Mouse (Mus musculus) MEL (cell line): Measurements from ENCODE around the gene Got1.
A peak's percentile ranks its signal among the peaks of the same experiment; 100 is the strongest.

Experiments used
- CHD2 ChIP-seq: IDR thresholded peaks from 2 replicates; pipeline ENCODE4 v1.6.1; 2011; ENCODE audit warnings: low read length, improper control_type of control experiment
- CTCF ChIP-seq, 3 experiments: IDR thresholded peaks in 2 of 3; conservative IDR thresholded peaks in 1 of 3; 2 replicates each; pipeline ENCODE4 v1.5.1; 2011 to 2012; ENCODE audit warnings: low read length in 3 of 3, low read depth in 2 of 3, mild to moderate bottlenecking in 2 of 3, improper control_type of control experiment in 1 of 3, inconsistent platforms in 1 of 3, mixed read lengths in 1 of 3, moderate library complexity in 1 of 3; ENCODE audit not compliant: control insufficient read depth in 1 of 3, insufficient read depth in 1 of 3, poor library complexity in 1 of 3, severe bottlenecking in 1 of 3
- E2F4 ChIP-seq: IDR thresholded peaks from 2 replicates; pipeline ENCODE4 v1.6.1; 2011; ENCODE audit warnings: low read depth, low read length, improper control_type of control experiment, borderline replicate concordance
- EP300 ChIP-seq, 2 experiments: IDR thresholded peaks; 2 replicates each; pipeline ENCODE4 v1.6.1; 2011; ENCODE audit warnings: improper control_type of control experiment in 2 of 2, low read length in 2 of 2, low read depth in 1 of 2, mild to moderate bottlenecking in 1 of 2
- GATA1 ChIP-seq: IDR thresholded peaks from 2 replicates; pipeline ENCODE4 v1.6.1; 2011; ENCODE audit warnings: low read depth, low read length, improper control_type of control experiment
- HCFC1 ChIP-seq: IDR thresholded peaks from 2 replicates; pipeline ENCODE4 v1.6.1; 2012; ENCODE audit warnings: low read depth, mild to moderate bottlenecking, inconsistent platforms, low read length, improper control_type of control experiment, moderate library complexity
- MAX ChIP-seq: IDR thresholded peaks from 2 replicates; pipeline ENCODE4 v1.6.1; 2011; ENCODE audit warnings: low read length, improper control_type of control experiment
- POLR2A ChIP-seq, 2 experiments: IDR thresholded peaks; 2 replicates each; pipeline ENCODE4 v1.6.1; 2011 to 2012; ENCODE audit warnings: low read length in 2 of 2, mild to moderate bottlenecking in 2 of 2, control low read depth in 1 of 2, improper control_type of control experiment in 1 of 2, low read depth in 1 of 2, moderate library complexity in 1 of 2; ENCODE audit not compliant: control insufficient read depth in 1 of 2, insufficient read depth in 1 of 2, poor library complexity in 1 of 2
- TCF12 ChIP-seq: IDR thresholded peaks from 2 replicates; pipeline ENCODE4 v1.6.1; 2014; ENCODE audit warnings: low read depth, mild to moderate bottlenecking, inconsistent platforms, low read length, improper control_type of control experiment, moderate library complexity
- ZC3H11A ChIP-seq: IDR thresholded peaks from 2 replicates; pipeline ENCODE4 v1.6.1; 2012; ENCODE audit warnings: low read depth, mild to moderate bottlenecking, inconsistent platforms, low read length, improper control_type of control experiment

DNA sequence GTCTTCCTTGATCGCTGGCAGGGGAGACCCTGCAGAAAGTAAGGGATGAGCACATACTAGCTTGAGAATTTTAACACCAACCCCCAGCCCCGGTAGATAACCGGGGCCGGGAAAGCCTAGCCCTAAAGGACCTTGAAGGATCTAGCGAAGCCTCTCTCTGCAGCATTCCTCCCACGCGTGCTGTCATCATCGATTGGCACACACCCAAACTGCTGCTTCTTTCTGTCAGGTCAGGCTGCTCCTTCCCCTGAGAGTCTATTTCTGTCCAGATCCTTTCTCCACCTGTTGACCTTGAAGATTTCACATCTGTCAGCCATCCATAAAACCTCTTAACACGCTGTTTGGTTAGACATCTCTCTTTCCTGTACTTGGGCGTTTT is 688 bp upstream of the Got1 start:
- TF ChIP-seq EP300 (IDR thresholded peaks at IDR 0.05; ENCODE audit: low read depth in 1 of 2, low read length in 2 of 2) (peak in 1 of 2 experiments; percentile 35; a peak in 1 of 4 replicates), POLR2A (IDR thresholded peaks at IDR 0.05; ENCODE audit: control insufficient read depth in 1 of 2, insufficient read depth in 1 of 2, low read depth in 1 of 2, low read length in 2 of 2, poor library complexity in 1 of 2) (no peak; a peak in 1 of 4 replicates), CTCF (IDR thresholded peaks at IDR 0.05 in 2 of 3, conservative IDR thresholded peaks at IDR 0.05 in 1 of 3; ENCODE audit: control insufficient read depth in 1 of 3, insufficient read depth in 1 of 3, low read depth in 2 of 3, low read length in 3 of 3, poor library complexity in 1 of 3, severe bottlenecking in 1 of 3) (no peak), GATA1 (peak; percentile 32; the same call in 1 of the 2 replicates), E2F4 (no peak), CHD2 (no peak), ZC3H11A (no peak), HCFC1 (no peak), TCF12 (no peak), MAX (no peak; the same call in 1 of the 2 replicates)
